Mouse (Mus musculus) thymus, adult 2 months (tissue): ENCODE results near the gene Zfyve26. TPM values are rescaled to one million over a fixed set of nuclear protein-coding genes. Genes with fewer than 3 reads are reported as not detected.

Experiments
- DNase-seq: peaks from one replicate; pipeline ENCODE4 v3.0.0; 2021
- H3K27ac ChIP-seq: fragments of 200-500 bp; 2 replicates; pipeline ENCODE4 v1.5.1; 2012; ENCODE audit warnings: low read length, control low read depth; ENCODE audit not compliant: control insufficient read depth, insufficient read depth
- H3K27me3 ChIP-seq: fragments of 200-500 bp; 2 replicates; pipeline ENCODE4 v1.6.1; 2012; ENCODE audit warnings: mild to moderate bottlenecking, low read length, moderate library complexity, mixed read lengths; ENCODE audit not compliant: control insufficient read depth, insufficient read depth
- H3K36me3 ChIP-seq: fragments of 200-500 bp; 2 replicates; pipeline ENCODE4 v1.6.1; 2012; ENCODE audit warnings: mild to moderate bottlenecking, low read length, moderate library complexity; ENCODE audit not compliant: control insufficient read depth, insufficient read depth
- H3K4me1 ChIP-seq: fragments of 200-500 bp; replicated peaks from 2 replicates; pipeline ENCODE4 v1.6.1; 2012; ENCODE audit warnings: low read length; ENCODE audit not compliant: control insufficient read depth, insufficient read depth
- H3K4me3 ChIP-seq: fragments of 200-500 bp; 2 replicates; pipeline ENCODE4 v1.5.1; 2012; ENCODE audit warnings: mild to moderate bottlenecking, low read length, control low read depth, moderate library complexity; ENCODE audit not compliant: control insufficient read depth, insufficient read depth
- CTCF ChIP-seq: fragments of 200-500 bp; IDR thresholded peaks from 2 replicates; pipeline ENCODE4 v1.5.1; 2012; ENCODE audit warnings: mild to moderate bottlenecking, control low read depth, low read length, moderate library complexity, borderline replicate concordance; ENCODE audit not compliant: control insufficient read depth, poor library complexity, insufficient read depth; ENCODE audit errors: extremely low read depth
- POLR2A ChIP-seq: fragments of 200-500 bp; IDR thresholded peaks from 2 replicates; pipeline ENCODE4 v1.6.1; 2012; ENCODE audit warnings: mild to moderate bottlenecking, low read length, control low read depth, moderate library complexity; ENCODE audit not compliant: control insufficient read depth, poor library complexity, insufficient read depth; ENCODE audit errors: extremely low read depth
- WGBS: fragments of 180-500 bp; shearing (Covaris S2); methylation state at CpG from one replicate; pipeline ENCODE4 v1.1.7; 2018; 5-methylcytosine and 5-hydroxymethylcytosine counted together
- polyA plus RNA-seq: library from polyadenylated mRNA; depleted of rRNA; stranded (reverse); fragments of >200 nt; gene quantifications from 2 replicates; pipeline ENCODE4 v1.2.3, GENCODE M21; 2012

The Zfyve26 gene
- polyA plus RNA-seq, 1 experiment, result 39.0 TPM

GRCm38 (mm10) chr12:79279513-79280115, 16.5 kb downstream of the Zfyve26 start:
- Histone ChIP-seq H3K27ac (no peak overlapping the region), H3K36me3 (peaks cover 69% of the 10 kb centered on the region), H3K4me1 (no peaks in the 10 kb centered on the region), H3K27me3 (no peaks in the 10 kb centered on the region), H3K4me3 (no peak overlapping the region)
- no peak for DNase-seq
- TF ChIP-seq CTCF, result no peak
- TF ChIP-seq POLR2A, result no peak
- WGBS, result 97% methylated on average over 13 of the region's 13 CpGs

- Histone ChIP-seq H3K36me3 (peaks cover 54% of the 10 kb centered on the region), H3K4me3 (no peak overlapping the region), H3K27ac (no peak overlapping the region), H3K27me3 (no peaks in the 10 kb centered on the region), H3K4me1 (no peaks in the 10 kb centered on the region)
- DNase-seq, result no peak
- no peak for TF ChIP-seq CTCF
- WGBS, result 92% methylated on average over 4 of the region's 4 CpGs
Measured at GRCm38 (mm10) chr12:79272604-79273003, 23.5 kb downstream of the Zfyve26 start.

- TF ChIP-seq CTCF (no peak), POLR2A (no peak)
- Histone ChIP-seq H3K4me1 (no peaks in the 10 kb centered on the region), H3K27ac (no peak overlapping the region), H3K4me3 (no peak overlapping the region), H3K36me3 (peaks cover 56% of the 10 kb centered on the region), H3K27me3 (no peaks in the 10 kb centered on the region)
- WGBS, result 70% methylated on average over 5 of the region's 5 CpGs
- DNase-seq, result peak; percentile 9
Measured at GRCm38 (mm10) chr12:79261035-79261434, 35.1 kb downstream of the Zfyve26 start.

GRCm38 (mm10) chr12:79260154-79260553, 36.0 kb downstream of the Zfyve26 start:
- Histone ChIP-seq H3K36me3 (peaks cover 50% of the 10 kb centered on the region), H3K4me3 (no peak overlapping the region), H3K4me1 (no peaks in the 10 kb centered on the region), H3K27ac (no peak overlapping the region), H3K27me3 (no peaks in the 10 kb centered on the region)
- no peak for DNase-seq
- TF ChIP-seq POLR2A (no peak), CTCF (no peak)
- 99% methylated on average over 2 of the region's 2 CpGs for WGBS

GRCm38 (mm10) chr12:79254975-79255374, 41.1 kb downstream of the Zfyve26 start:
- WGBS, result 98% methylated on average over 10 of the region's 10 CpGs
- Histone ChIP-seq H3K27me3 (no peaks in the 10 kb centered on the region), H3K27ac (no peak overlapping the region), H3K36me3 (peaks cover 31% of the 10 kb centered on the region), H3K4me3 (no peak overlapping the region), H3K4me1 (no peaks in the 10 kb centered on the region)
- DNase-seq, result no peak
- TF ChIP-seq CTCF, result no peak
- no peak for TF ChIP-seq POLR2A

- H3K4me1 ChIP-seq, result no peaks in the 10 kb centered on the region
- WGBS, result 97% methylated on average over 9 of the region's 9 CpGs
- no peak overlapping the region for H3K27ac ChIP-seq
- no peak for TF ChIP-seq CTCF
- no peak for TF ChIP-seq POLR2A
- H3K36me3 ChIP-seq, result peaks cover 43% of the 10 kb centered on the region
- H3K4me3 ChIP-seq, result no peak overlapping the region
- H3K27me3 ChIP-seq, result no peaks in the 10 kb centered on the region
- no peak for DNase-seq
Measured at GRCm38 (mm10) chr12:79253294-79254053, 42.6 kb downstream of the Zfyve26 start.
